In genomic region chr6:26707974-26708867, GRCm38 (mm10) we compare ENCODE assay signal across 16 mouse cellular contexts.
A peak's percentile ranks its signal among the peaks of the same experiment; 100 is the strongest.
DNase-seq lines count a peak whose midpoint lies in the region; ATAC-seq and TF ChIP-seq lines count a peak whose summit lies in the region.
"Had no signal": no experiment of that assay in that cellular context is flagged by ENCODE, and none has a peak within 500 bp of the region (broad histone marks: within the 10 kb centered on the region; RNA-seq: fewer than 3 reads in every experiment).

No protein-coding gene starts in this region.

- no peak overlapping the region for H3K4me3 ChIP-seq in hindbrain, embryonic 12.5 days
- no peak overlapping the region for H3K4me3 ChIP-seq in hindbrain, embryonic 10.5 days
- no peak overlapping the region for H3K4me3 ChIP-seq in hindbrain, embryonic 16.5 days (ENCODE audit: low read length)
- H3K4me3 ChIP-seq in intestine, postnatal 0 days (ENCODE audit: low read depth, low read length) = no peak overlapping the region
- no peak overlapping the region for H3K4me3 ChIP-seq in lung, adult 2 months (replicated peaks; ENCODE audit: extremely low read depth, low read depth, low read length)
- H3K4me3 ChIP-seq: embryonic facial prominence, embryonic 12.5 days; limb, embryonic 13.5 days had no signal

- DNase-seq in hindbrain, embryonic 10.5 days (ENCODE audit: low spot score) = no peak
- peak; percentile 25 for DNase-seq in retina, postnatal 1 day
- no peak for DNase-seq in lung, adult 2 months
- DNase-seq in gastrocnemius, postnatal 25 days = no peak
- DNase-seq: adrenal gland, postnatal 36 days; kidney, adult 11 months; kidney, postnatal 10 days; lung, postnatal 10 days; spleen, adult 18-20 months had no signal

- no peaks in the 10 kb centered on the region for H3K27me3 ChIP-seq in hindbrain, embryonic 12.5 days
- no peaks in the 10 kb centered on the region for H3K27me3 ChIP-seq in hindbrain, embryonic 10.5 days (ENCODE audit: insufficient read depth, poor library complexity, severe bottlenecking)
- no peaks in the 10 kb centered on the region for H3K27me3 ChIP-seq in hindbrain, embryonic 16.5 days (replicated peaks; ENCODE audit: control insufficient read depth, insufficient read depth, low read length)
- H3K27me3 ChIP-seq in intestine, postnatal 0 days (replicated peaks; ENCODE audit: control insufficient read depth, insufficient read depth, low read length) = no peaks in the 10 kb centered on the region
- H3K27me3 ChIP-seq: embryonic facial prominence, embryonic 12.5 days; limb, embryonic 13.5 days had no signal

- no peak overlapping the region for H3K27ac ChIP-seq in hindbrain, embryonic 12.5 days
- H3K27ac ChIP-seq in hindbrain, embryonic 10.5 days = no peak overlapping the region
- no peak overlapping the region for H3K27ac ChIP-seq in hindbrain, embryonic 16.5 days (ENCODE audit: low read depth, low read length)
- no peak overlapping the region for H3K27ac ChIP-seq in intestine, postnatal 0 days (ENCODE audit: low read depth, low read length)
- H3K27ac ChIP-seq: embryonic facial prominence, embryonic 12.5 days; limb, embryonic 13.5 days; liver, embryonic 14.5 days had no signal

- WGBS in hindbrain, embryonic 12.5 days = 88% methylated on average over 5 of the region's 5 CpGs
- 91% methylated on average over 5 of the region's 5 CpGs for WGBS in hindbrain, embryonic 10.5 days
- WGBS in hindbrain, embryonic 16.5 days = 82% methylated on average over 5 of the region's 5 CpGs
- WGBS in intestine, postnatal 0 days = 69% methylated on average over 5 of the region's 5 CpGs
- WGBS in lung, adult 2 months = 85% methylated on average over 5 of the region's 5 CpGs

- no peaks in the 10 kb centered on the region for H3K9me3 ChIP-seq in hindbrain, embryonic 12.5 days (replicated peaks)
- H3K9me3 ChIP-seq in hindbrain, embryonic 10.5 days = no peaks in the 10 kb centered on the region
- no peaks in the 10 kb centered on the region for H3K9me3 ChIP-seq in hindbrain, embryonic 16.5 days (ENCODE audit: control insufficient read depth, low read length)
- H3K9me3 ChIP-seq in intestine, postnatal 0 days (ENCODE audit: control insufficient read depth) = no peaks in the 10 kb centered on the region
- H3K9me3 ChIP-seq: embryonic facial prominence, embryonic 12.5 days; limb, embryonic 13.5 days had no signal

- no peak overlapping the region for H3K4me2 ChIP-seq in hindbrain, embryonic 12.5 days (replicated peaks)
- H3K4me2 ChIP-seq in hindbrain, embryonic 16.5 days (ENCODE audit: low read length) = no peak overlapping the region
- H3K4me2 ChIP-seq in intestine, postnatal 0 days (replicated peaks; ENCODE audit: low read depth) = no peak overlapping the region
- H3K4me2 ChIP-seq: embryonic facial prominence, embryonic 12.5 days; heart, embryonic 11.5 days; limb, embryonic 13.5 days had no signal

- TF ChIP-seq POLR2A in lung, adult 2 months (IDR thresholded peaks at IDR 0.05; ENCODE audit: borderline replicate concordance, extremely low read depth, low read depth, low read length) = no peak

- no peak for TF ChIP-seq CTCF in intestine, postnatal 0 days (IDR thresholded peaks at IDR 0.05; ENCODE audit: low read depth)
- no peak for TF ChIP-seq CTCF in lung, adult 2 months (IDR thresholded peaks at IDR 0.05; ENCODE audit: insufficient read depth, low read length)

- no peaks in the 10 kb centered on the region for H3K4me1 ChIP-seq in hindbrain, embryonic 12.5 days
- H3K4me1 ChIP-seq in hindbrain, embryonic 10.5 days (replicated peaks) = no peaks in the 10 kb centered on the region
- H3K4me1 ChIP-seq in hindbrain, embryonic 16.5 days (ENCODE audit: control insufficient read depth, insufficient read depth, low read depth, low read length) = no peaks in the 10 kb centered on the region
- no peaks in the 10 kb centered on the region for H3K4me1 ChIP-seq in intestine, postnatal 0 days (replicated peaks; ENCODE audit: control insufficient read depth, insufficient read depth, low read length)
- no peaks in the 10 kb centered on the region for H3K4me1 ChIP-seq in lung, adult 2 months (ENCODE audit: control insufficient read depth, insufficient read depth, low read length)
- H3K4me1 ChIP-seq: embryonic facial prominence, embryonic 12.5 days; limb, embryonic 13.5 days had no signal

- H3K36me3 ChIP-seq in hindbrain, embryonic 12.5 days = no peaks in the 10 kb centered on the region
- H3K36me3 ChIP-seq in hindbrain, embryonic 10.5 days = no peaks in the 10 kb centered on the region
- H3K36me3 ChIP-seq in hindbrain, embryonic 16.5 days (ENCODE audit: control insufficient read depth, insufficient read depth, low read length) = no peaks in the 10 kb centered on the region
- no peaks in the 10 kb centered on the region for H3K36me3 ChIP-seq in intestine, postnatal 0 days (ENCODE audit: control insufficient read depth, insufficient read depth)
- H3K36me3 ChIP-seq: embryonic facial prominence, embryonic 12.5 days; limb, embryonic 13.5 days had no signal

- peak; percentile 66 for ATAC-seq in hindbrain, embryonic 12.5 days (ENCODE audit: low FRiP score)
- 0 out of 2 replicates have a peak, but pooled peaks have one; percentile 40 for ATAC-seq in hindbrain, embryonic 16.5 days
- ATAC-seq in intestine, postnatal 0 days = peak; percentile 84

- H3K9ac ChIP-seq in hindbrain, embryonic 12.5 days = no peak overlapping the region
- no peak overlapping the region for H3K9ac ChIP-seq in hindbrain, embryonic 16.5 days (ENCODE audit: low read depth, low read length)
- H3K9ac ChIP-seq in intestine, postnatal 0 days (ENCODE audit: low read depth, low read length) = no peak overlapping the region
- H3K9ac ChIP-seq: embryonic facial prominence, embryonic 12.5 days; limb, embryonic 13.5 days; liver, embryonic 14.5 days had no signal
